Mouse (Mus musculus): Measurements from ENCODE around the gene Ddn. TPM values are rescaled to one million over a fixed set of nuclear protein-coding genes. Genes with fewer than 3 reads are reported as not detected.

Ddn gene
- polyA plus RNA-seq, 1 experiment from 2014 or later: not detected

- Histone ChIP-seq H3K27me3 (peaks cover 100% of the 10 kb centered on the region), H3K27ac (no peak overlapping the region), H3K36me3 (replicated peaks) (no peaks in the 10 kb centered on the region), H3K4me1 (peaks cover 45% of the 10 kb centered on the region), H3K9ac (no peak overlapping the region), H3K9me3 (no peaks in the 10 kb centered on the region), H3K4me3 (replicated peaks) (0 out of 2 replicates have a peak overlapping the region, but pooled peaks have one; percentile 24), H3K4me2 (peak overlapping the region; percentile 41; the same call in 1 of the 2 replicates)
- under 1% methylated on average over 19 of the region's 19 CpGs for WGBS
- ATAC-seq (ENCODE audit: low FRiP score): no peak
Observed at GRCm38 (mm10) chr15:98777005-98777616, 32.2 kb downstream of the Ddn start.

- Histone ChIP-seq H3K9me3 (no peaks in the 10 kb centered on the region), H3K4me3 (replicated peaks) (peak overlapping the region; percentile 24), H3K27ac (no peak overlapping the region), H3K4me2 (peak overlapping the region; percentile 41), H3K36me3 (replicated peaks) (no peaks in the 10 kb centered on the region), H3K4me1 (peaks cover 47% of the 10 kb centered on the region), H3K27me3 (peaks cover 100% of the 10 kb centered on the region), H3K9ac (no peak overlapping the region)
- WGBS: under 1% methylated on average over 54 of the region's 62 CpGs
- peak; percentile 71 for ATAC-seq (ENCODE audit: low FRiP score)
Observed at GRCm38 (mm10) chr15:98776280-98777004, 32.8 kb downstream of the Ddn start.

- ATAC-seq (ENCODE audit: low FRiP score): no peak
- WGBS: 4% methylated on average over 5 of the region's 5 CpGs
- no peaks in the 10 kb centered on the region for H3K9me3 ChIP-seq
- no peak overlapping the region for H3K27ac ChIP-seq
- no peak overlapping the region for H3K9ac ChIP-seq
- no peak overlapping the region for H3K4me3 ChIP-seq (replicated peaks)
- peaks cover 47% of the 10 kb centered on the region for H3K4me1 ChIP-seq
- no peak overlapping the region for H3K4me2 ChIP-seq
- H3K36me3 ChIP-seq (replicated peaks): no peaks in the 10 kb centered on the region
- H3K27me3 ChIP-seq: peaks cover 100% of the 10 kb centered on the region
Observed at GRCm38 (mm10) chr15:98775533-98775932, 33.8 kb downstream of the Ddn start.

GRCm38 (mm10) chr15:98774096-98774495 is 35.2 kb downstream of the Ddn start:
- no peaks in the 10 kb centered on the region for H3K9me3 ChIP-seq
- 5% methylated on average over 15 of the region's 15 CpGs for WGBS
- H3K4me1 ChIP-seq: peaks cover 43% of the 10 kb centered on the region
- no peak overlapping the region for H3K9ac ChIP-seq
- H3K36me3 ChIP-seq (replicated peaks): no peaks in the 10 kb centered on the region
- H3K4me2 ChIP-seq: no peak overlapping the region
- no peak overlapping the region for H3K27ac ChIP-seq
- peaks cover 100% of the 10 kb centered on the region for H3K27me3 ChIP-seq
- ATAC-seq (ENCODE audit: low FRiP score): no peak
- no peak overlapping the region for H3K4me3 ChIP-seq (replicated peaks)

GRCm38 (mm10) chr15:98772511-98773211 is 36.6 kb downstream of the Ddn start:
- ATAC-seq (ENCODE audit: low FRiP score): no peak
- Histone ChIP-seq H3K27me3 (peaks cover 100% of the 10 kb centered on the region), H3K9me3 (no peaks in the 10 kb centered on the region), H3K4me1 (peaks cover 34% of the 10 kb centered on the region), H3K4me2 (peak overlapping the region; percentile 37), H3K36me3 (replicated peaks) (no peaks in the 10 kb centered on the region), H3K27ac (no peak overlapping the region), H3K4me3 (replicated peaks) (peak overlapping the region; percentile 22), H3K9ac (no peak overlapping the region)
- WGBS: 1% methylated on average over 36 of the region's 36 CpGs

- H3K27ac ChIP-seq: no peak overlapping the region
- peaks cover 96% of the 10 kb centered on the region for H3K27me3 ChIP-seq
- H3K4me1 ChIP-seq: peaks cover 27% of the 10 kb centered on the region
- WGBS: 7% methylated on average over 12 of the region's 12 CpGs
- peak overlapping the region; percentile 37 for H3K4me2 ChIP-seq
- H3K4me3 ChIP-seq (replicated peaks): peak overlapping the region; percentile 22; the same call in 1 of the 2 replicates
- H3K9me3 ChIP-seq: no peaks in the 10 kb centered on the region
- H3K9ac ChIP-seq: no peak overlapping the region
- ATAC-seq (ENCODE audit: low FRiP score): no peak
- H3K36me3 ChIP-seq (replicated peaks): no peaks in the 10 kb centered on the region
Observed at GRCm38 (mm10) chr15:98771813-98772425, 37.4 kb downstream of the Ddn start.

- Histone ChIP-seq H3K4me2 (no peak overlapping the region), H3K9ac (no peak overlapping the region), H3K4me3 (replicated peaks) (no peak overlapping the region), H3K9me3 (no peaks in the 10 kb centered on the region), H3K27ac (no peak overlapping the region), H3K27me3 (peaks cover 87% of the 10 kb centered on the region), H3K36me3 (replicated peaks) (no peaks in the 10 kb centered on the region), H3K4me1 (peaks cover 16% of the 10 kb centered on the region)
- no peak for ATAC-seq (ENCODE audit: low FRiP score)
- 28% methylated on average over 5 of the region's 5 CpGs for WGBS
Observed at GRCm38 (mm10) chr15:98768259-98768658, 41.0 kb downstream of the Ddn start.

- H3K4me2 ChIP-seq: no peak overlapping the region
- H3K27me3 ChIP-seq: peaks cover 64% of the 10 kb centered on the region
- 68% methylated on average over 4 of the region's 4 CpGs for WGBS
- H3K27ac ChIP-seq: no peak overlapping the region
- H3K9ac ChIP-seq: no peak overlapping the region
- no peak overlapping the region for H3K4me3 ChIP-seq (replicated peaks)
- H3K9me3 ChIP-seq: no peaks in the 10 kb centered on the region
- no peak for ATAC-seq (ENCODE audit: low FRiP score)
- peaks cover 19% of the 10 kb centered on the region for H3K4me1 ChIP-seq
- peaks cover 5% of the 10 kb centered on the region; the same call in 1 of the 2 replicates for H3K36me3 ChIP-seq (replicated peaks)
Observed at GRCm38 (mm10) chr15:98765929-98766328, 43.4 kb downstream of the Ddn start.

GRCm38 (mm10) chr15:98762670-98763529 is 46.4 kb downstream of the Ddn start, which contains the start of gene Arf3:
Gene Arf3 (minus strand): TSS chr15:98763214.
- under 1% methylated on average over 71 of the region's 76 CpGs for WGBS
- Histone ChIP-seq H3K36me3 (replicated peaks) (peaks cover 31% of the 10 kb centered on the region), H3K27ac (peak within 1 kb of the TSS; percentile 91), H3K27me3 (peaks cover 34% of the 10 kb centered on the region), H3K4me1 (peaks cover 25% of the 10 kb centered on the region), H3K9me3 (no peaks in the 10 kb centered on the region), H3K4me2 (peak within 1 kb of the TSS; percentile 85), H3K9ac (peak within 1 kb of the TSS; percentile 96), H3K4me3 (replicated peaks) (peak within 1 kb of the TSS; percentile 98)
- ATAC-seq (ENCODE audit: low FRiP score): peak; percentile 95

- Histone ChIP-seq H3K4me3 (replicated peaks) (peak overlapping the region; percentile 98), H3K4me2 (peak overlapping the region; percentile 85), H3K4me1 (peaks cover 25% of the 10 kb centered on the region), H3K9me3 (no peaks in the 10 kb centered on the region), H3K36me3 (replicated peaks) (peaks cover 35% of the 10 kb centered on the region), H3K27me3 (peaks cover 31% of the 10 kb centered on the region), H3K9ac (peak overlapping the region; percentile 96), H3K27ac (peak overlapping the region; percentile 91)
- ATAC-seq (ENCODE audit: low FRiP score): peak; percentile 70
- under 1% methylated on average over 22 of the region's 24 CpGs for WGBS
Observed at GRCm38 (mm10) chr15:98762201-98762621, 47.1 kb downstream of the Ddn start.

- H3K4me2 ChIP-seq: no peak overlapping the region
- no peaks in the 10 kb centered on the region for H3K9me3 ChIP-seq
- H3K9ac ChIP-seq: no peak overlapping the region
- H3K27ac ChIP-seq: no peak overlapping the region
- peaks cover 26% of the 10 kb centered on the region for H3K36me3 ChIP-seq (replicated peaks)
- no peaks in the 10 kb centered on the region for H3K27me3 ChIP-seq
- ATAC-seq (ENCODE audit: low FRiP score): no peak
- no peak overlapping the region for H3K4me3 ChIP-seq (replicated peaks)
- H3K4me1 ChIP-seq: peaks cover 9% of the 10 kb centered on the region; the same call in 1 of the 2 replicates
- WGBS: 90% methylated on average over 2 of the region's 2 CpGs
Observed at GRCm38 (mm10) chr15:98754125-98754524, 55.2 kb downstream of the Ddn start.
